Mouse (Mus musculus) layer of hippocampus, postnatal 10 days (tissue): ENCODE measurements around the gene Cyp4f18. TPM values are rescaled to one million over a fixed set of nuclear protein-coding genes. Genes with fewer than 3 reads are reported as not detected.
"Not testable (repeated sequence)": the region's sequence is repeated elsewhere in the genome, so short reads cannot be mapped to it uniquely, and the experiment has no call there.

Experiments used
- DNase-seq, 2 experiments: peaks; one replicate each; pipeline ENCODE4 v3.0.0; 2021; ENCODE audit warnings: low spot score in 2 of 2
- long read RNA-seq: library from polyadenylated mRNA; stranded (forward); transcript quantifications from one replicate; pipeline ENCODE4 v2.0.0, GENCODE M21; 2023
- total RNA-seq, 2 experiments: library from RNA; stranded (reverse); gene quantifications; 2 replicates each; pipeline ENCODE4 v1.2.3; 2021

The Cyp4f18 gene
- not detected for total RNA-seq
- long read RNA-seq = 0 reads

GRCm38 (mm10) chr8:72009473-72009872 lies at the start of gene Cyp4f18:
Gene Cyp4f18, minus strand, starts transcription at chr8:72009626.
- no peak for DNase-seq

GRCm38 (mm10) chr8:72057643-72058042 lies 48.2 kb upstream of the Cyp4f18 start:
- not testable (repeated sequence) for DNase-seq

GRCm38 (mm10) chr8:72054633-72055032 lies 45.2 kb upstream of the Cyp4f18 start:
- DNase-seq = not testable (repeated sequence)

- no peak for DNase-seq
Measured at GRCm38 (mm10) chr8:72042493-72042892, 33.1 kb upstream of the Cyp4f18 start.

GRCm38 (mm10) chr8:72040918-72041317 lies 31.5 kb upstream of the Cyp4f18 start, which contains the start of gene Olfr372:
Gene Olfr372, plus strand, starts transcription at chr8:72041218.
- not testable (repeated sequence) for DNase-seq

- DNase-seq = peak; percentile 37 to 47
Measured at GRCm38 (mm10) chr8:72032926-72033325, 23.5 kb upstream of the Cyp4f18 start.

GRCm38 (mm10) chr8:72024886-72025285 lies 15.5 kb upstream of the Cyp4f18 start:
- peak; percentile 48 to 49 for DNase-seq

GRCm38 (mm10) chr8:72019816-72020215 lies 10.4 kb upstream of the Cyp4f18 start:
- no peak for DNase-seq

GRCm38 (mm10) chr8:72019022-72019421 lies 9.6 kb upstream of the Cyp4f18 start:
- not testable (repeated sequence) for DNase-seq

GRCm38 (mm10) chr8:72018141-72018540 lies 8.7 kb upstream of the Cyp4f18 start:
- peak; percentile 16 to 34 for DNase-seq

GRCm38 (mm10) chr8:72017339-72017738 lies 7.9 kb upstream of the Cyp4f18 start:
- not testable (repeated sequence) for DNase-seq

GRCm38 (mm10) chr8:72013506-72014228 lies 4.2 kb upstream of the Cyp4f18 start:
- not testable (repeated sequence) for DNase-seq

- no peak for DNase-seq
Measured at GRCm38 (mm10) chr8:72008134-72008641, 1.2 kb downstream of the Cyp4f18 start.

GRCm38 (mm10) chr8:72006763-72007162 lies 2.7 kb downstream of the Cyp4f18 start:
- no peak for DNase-seq

GRCm38 (mm10) chr8:72005912-72006311 lies 3.5 kb downstream of the Cyp4f18 start:
- DNase-seq = no peak

GRCm38 (mm10) chr8:72002942-72003341 lies 6.5 kb downstream of the Cyp4f18 start:
- no peak for DNase-seq

- no peak for DNase-seq
Measured at GRCm38 (mm10) chr8:72000223-72000622, 9.2 kb downstream of the Cyp4f18 start.

- no peak for DNase-seq
Measured at GRCm38 (mm10) chr8:71999434-71999833, 10.0 kb downstream of the Cyp4f18 start.

- no peak for DNase-seq
Measured at GRCm38 (mm10) chr8:71988867-71989599, 20.4 kb downstream of the Cyp4f18 start.

GRCm38 (mm10) chr8:71988110-71988866 lies 21.1 kb downstream of the Cyp4f18 start:
- peak; percentile 53 to 70 for DNase-seq

GRCm38 (mm10) chr8:71984601-71985000 lies 24.8 kb downstream of the Cyp4f18 start:
- no peak for DNase-seq
